Mouse (Mus musculus) heart, adult 2 months (tissue): ENCODE results near the gene Habp2.

Experiments
- CTCF ChIP-seq: fragments of 200-600 bp; IDR thresholded peaks from 2 replicates; pipeline ENCODE4 v1.8.1; 2022; ENCODE audit warnings: antibody characterized with exemption, mild to moderate bottlenecking, moderate library complexity
- EP300 ChIP-seq: fragments of 200-500 bp; IDR thresholded peaks from 2 replicates; pipeline ENCODE4 v1.6.1; 2011; ENCODE audit warnings: low read depth, low read length, control low read depth; ENCODE audit not compliant: insufficient read depth
- POLR2A ChIP-seq: fragments of 200-500 bp; IDR thresholded peaks from 2 replicates; pipeline ENCODE4 v1.6.1; 2011; ENCODE audit warnings: mild to moderate bottlenecking, low read depth, low read length, control low read depth; ENCODE audit not compliant: insufficient read depth

DNA sequence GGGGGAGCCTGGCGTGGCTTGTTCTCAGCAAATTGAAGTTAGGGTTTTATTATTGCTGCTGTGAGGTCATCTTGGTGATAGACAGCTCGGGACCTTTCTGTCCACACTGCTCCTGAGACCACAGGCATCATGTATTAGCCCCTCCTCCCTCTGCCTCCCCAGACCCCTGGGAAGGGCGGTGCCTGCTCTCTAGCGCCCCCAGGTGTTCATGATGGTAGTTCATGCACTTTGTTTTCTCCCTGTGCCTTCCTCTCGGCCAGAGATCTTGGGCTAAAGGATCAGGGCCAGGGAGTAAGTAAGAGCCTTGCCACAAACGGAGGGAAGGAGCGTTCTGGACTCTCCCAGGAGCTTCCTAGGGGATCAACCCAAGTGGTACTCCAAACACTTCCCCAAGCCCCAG, 32.2 kb upstream of the Habp2 start:
- TF ChIP-seq POLR2A (no peak), EP300 (no peak), CTCF (peak; percentile 47)
